Mouse (Mus musculus) embryonic fibroblast, embryonic 13.5 days (primary cell): ENCODE measurements around the gene Cyp8b1.

Source experiments
- CTCF ChIP-seq: IDR thresholded peaks from 2 replicates; pipeline ENCODE4 v1.5.1; 2011; ENCODE audit warnings: mild to moderate bottlenecking, control low read depth, low read length, moderate library complexity, borderline replicate concordance; ENCODE audit not compliant: insufficient read depth
- POLR2A ChIP-seq: IDR thresholded peaks from 2 replicates; pipeline ENCODE4 v1.6.1; 2011; ENCODE audit warnings: low read depth, mild to moderate bottlenecking, control low read depth, low read length, moderate library complexity

- TF ChIP-seq CTCF (no peak), POLR2A (no peak)
These were observed 18.8 kb upstream of the Cyp8b1 start for GRCm38 (mm10) chr9:121934856-121935255.
